Mouse (Mus musculus): ENCODE results near the gene Zfp316. TPM values are rescaled to one million over a fixed set of nuclear protein-coding genes. Genes with fewer than 3 reads are reported as not detected.

The Zfp316 gene
- total RNA-seq, 2 experiments from 2014 or later = 2.9 to 3.1 TPM

DNA sequence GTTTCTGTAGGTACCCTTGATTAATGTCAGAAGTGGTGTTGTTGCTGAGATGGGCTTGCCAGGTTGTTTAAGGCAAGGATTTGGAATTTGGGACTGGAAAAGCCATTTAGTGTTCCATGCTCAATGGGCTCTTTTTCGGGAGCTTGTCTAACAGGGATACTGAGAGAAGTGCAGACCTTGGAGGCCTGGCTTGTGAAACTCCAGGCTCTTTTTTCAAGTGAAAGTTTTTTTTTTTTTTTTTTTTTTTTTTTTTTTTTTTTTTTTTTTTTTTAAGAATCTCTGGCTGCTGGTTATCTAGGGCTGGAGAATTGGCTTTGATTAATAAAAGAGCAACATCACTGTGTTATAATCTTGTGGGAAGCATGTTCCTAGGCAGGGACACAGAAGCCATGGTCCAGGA, 47.5 kb downstream of the Zfp316 start:
- no peak for DNase-seq

DNA sequence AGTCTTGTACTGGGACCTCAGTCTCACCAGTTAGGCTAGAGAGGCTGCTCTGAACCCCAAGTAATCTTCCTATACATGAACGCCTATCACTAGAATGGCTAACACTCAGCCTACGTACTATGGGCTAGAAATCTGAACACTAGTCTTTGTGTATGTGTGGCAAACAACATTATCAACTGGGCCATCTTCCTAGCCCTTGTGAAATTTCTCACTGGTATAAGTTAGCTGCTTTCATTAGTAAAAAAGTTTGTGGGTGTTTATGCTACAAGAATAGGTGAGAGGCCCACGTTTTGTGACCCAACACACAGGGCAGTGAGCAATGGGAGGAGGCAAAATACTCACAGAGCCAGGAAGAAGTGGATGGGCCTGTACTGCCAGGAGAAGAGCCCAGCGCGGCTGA, 48.8 kb downstream of the Zfp316 start:
- no peak for DNase-seq

DNA sequence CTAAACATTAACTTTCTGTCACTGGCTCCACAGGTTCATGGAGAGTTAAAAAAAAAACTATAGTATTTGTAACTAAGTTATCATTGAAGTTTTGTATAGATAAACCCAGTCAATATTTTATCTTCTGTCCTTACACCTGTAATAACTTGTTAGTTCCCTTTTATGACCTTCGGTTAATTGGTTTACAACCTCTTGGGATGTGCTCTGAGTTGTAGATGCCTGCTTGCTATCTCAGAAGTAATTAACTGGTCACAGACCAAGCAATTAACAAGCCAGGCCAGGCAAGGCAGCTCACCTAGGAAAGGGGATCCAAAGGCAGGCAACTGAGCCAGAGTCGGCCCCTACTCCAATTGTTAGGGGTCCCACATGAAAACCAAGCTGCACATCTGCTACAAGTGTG, 56.0 kb downstream of the Zfp316 start:
- DNase-seq = no peak

DNA sequence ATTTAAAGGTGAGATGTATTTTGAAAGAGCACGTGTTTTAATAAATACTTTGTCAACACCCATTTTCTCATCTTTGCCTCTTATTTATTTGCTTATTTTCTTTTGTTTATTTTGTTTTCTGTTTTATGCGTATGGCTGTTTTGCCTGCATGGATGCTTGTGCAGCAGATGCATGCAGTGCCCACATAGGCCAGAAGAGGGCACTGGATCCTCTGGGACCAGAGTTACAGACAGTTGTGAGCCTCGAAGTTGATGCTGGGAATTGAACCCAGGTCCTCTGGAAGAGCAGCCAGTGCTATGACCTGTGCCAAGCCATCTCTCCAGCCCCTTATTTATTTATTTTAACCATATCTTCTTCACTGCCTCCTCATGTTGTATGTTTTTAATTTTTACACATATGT, 64.8 kb downstream of the Zfp316 start:
- no peak for DNase-seq

Other genes with a start within 250 kb of the Zfp316 start
- gene Rnf216, start 157.0 kb downstream of the Zfp316 start, total RNA-seq (2021) = 10 to 100 TPM; 14.8 to 16.1 TPM
- under 1 TPM in 1 of 2 experiments, not detected in 1; 0.05 TPM for gene Olfr718-ps1, start 122.4 kb downstream of the Zfp316 start, total RNA-seq (2021)
- 1 to 10 TPM; 3.6 to 3.7 TPM for gene Rbak, start 89.2 kb downstream of the Zfp316 start, total RNA-seq (2021)
- not detected for gene Spdye4b, start 89.0 kb downstream of the Zfp316 start, total RNA-seq (2021)
- not detected for gene Spdye4a, start 43.1 kb downstream of the Zfp316 start, total RNA-seq (2021)
- gene Zfp12, start 34.9 kb downstream of the Zfp316 start, total RNA-seq (2021) = 1 to 10 TPM; 6.7 to 8.0 TPM
- gene Zfp853, start 23.6 kb upstream of the Zfp316 start, total RNA-seq (2021) = under 1 TPM in 1 of 2 experiments, not detected in 1; 0.28 TPM
- gene E130309D02Rik, start 45.3 kb upstream of the Zfp316 start, total RNA-seq (2021) = 10 to 100 TPM in 1 of 2 experiments, 1 to 10 TPM in 1; 8.1 to 11.2 TPM
- gene Zdhhc4, start 59.2 kb upstream of the Zfp316 start, total RNA-seq (2021) = 10 to 100 TPM; 32.1 to 33.0 TPM
- gene Grid2ip, start 87.3 kb upstream of the Zfp316 start, total RNA-seq (2021) = not detected
- gene Kdelr2, start 133.8 kb upstream of the Zfp316 start, total RNA-seq (2021) = 10 to 100 TPM; 34.1 to 40.0 TPM
- 1 to 10 TPM; 6.0 to 7.2 TPM for gene Daglb, start 194.6 kb upstream of the Zfp316 start, total RNA-seq (2021)

All from gastrocnemius, postnatal 25 days (tissue).